Mouse (Mus musculus) lung, embryonic 16.5 days (tissue): ENCODE measurements around the gene Kpna6. TPM values are rescaled to one million over a fixed set of nuclear protein-coding genes. Genes with fewer than 3 reads are reported as not detected.

Experiments used
- ATAC-seq: fragments of 200-750 bp; cut with Nextera tagmentation; 2 replicates; pipeline ENCODE4 v1.8.0; 2017; ENCODE audit warnings: low read depth, mild to moderate bottlenecking, moderate library complexity
- H3K27ac ChIP-seq: fragments of 300-500 bp; sonication (generic); 2 replicates; pipeline ENCODE4 v1.5.1; 2014; ENCODE audit warnings: mild to moderate bottlenecking, control low read depth, low read length
- H3K27me3 ChIP-seq: fragments of 300-500 bp; sonication (generic); 2 replicates; pipeline ENCODE4 v1.6.1; 2014; ENCODE audit warnings: low read depth, low read length, mixed read lengths; ENCODE audit not compliant: control insufficient read depth, insufficient read depth
- H3K36me3 ChIP-seq: fragments of 300-500 bp; sonication (generic); 2 replicates; pipeline ENCODE4 v1.6.1; 2014; ENCODE audit warnings: low read length; ENCODE audit not compliant: control insufficient read depth, insufficient read depth
- H3K4me1 ChIP-seq: fragments of 300-500 bp; sonication (generic); replicated peaks from 2 replicates; pipeline ENCODE4 v1.6.1; 2014; ENCODE audit warnings: low read length, mixed read lengths; ENCODE audit not compliant: control insufficient read depth, insufficient read depth
- H3K4me2 ChIP-seq: fragments of 300-500 bp; sonication (generic); 2 replicates; pipeline ENCODE4 v1.6.1; 2014; ENCODE audit warnings: low read depth, low read length, control low read depth
- H3K4me3 ChIP-seq: fragments of 300-500 bp; sonication (generic); 2 replicates; pipeline ENCODE4 v1.5.1; 2014; ENCODE audit warnings: mild to moderate bottlenecking, low read length, control low read depth
- H3K9ac ChIP-seq: fragments of 300-500 bp; sonication (generic); 2 replicates; pipeline ENCODE4 v1.6.1; 2014; ENCODE audit warnings: low read length, control low read depth
- H3K9me3 ChIP-seq: fragments of 300-500 bp; sonication (generic); 2 replicates; pipeline ENCODE4 v1.6.1; 2016; ENCODE audit warnings: low read length; ENCODE audit not compliant: control insufficient read depth
- WGBS: fragments of 180-500 bp; shearing (Covaris S2); extraction: QIAGEN DNeasy Blood & Tissue Kit; methylation state at CpG from one replicate; pipeline ENCODE4 v1.1.7; 2014; 5-methylcytosine and 5-hydroxymethylcytosine counted together
- polyA plus RNA-seq: library from polyadenylated mRNA; unstranded; fragments of >200 nt; fragmentation: Nextera tagmentation; extraction: Ambion mirVana; gene quantifications from 2 replicates; pipeline ENCODE4 v1.2.1, GENCODE M21; 2015

Kpna6 gene
- polyA plus RNA-seq, 1 experiment from 2014 or later: 18.2 TPM

DNA sequence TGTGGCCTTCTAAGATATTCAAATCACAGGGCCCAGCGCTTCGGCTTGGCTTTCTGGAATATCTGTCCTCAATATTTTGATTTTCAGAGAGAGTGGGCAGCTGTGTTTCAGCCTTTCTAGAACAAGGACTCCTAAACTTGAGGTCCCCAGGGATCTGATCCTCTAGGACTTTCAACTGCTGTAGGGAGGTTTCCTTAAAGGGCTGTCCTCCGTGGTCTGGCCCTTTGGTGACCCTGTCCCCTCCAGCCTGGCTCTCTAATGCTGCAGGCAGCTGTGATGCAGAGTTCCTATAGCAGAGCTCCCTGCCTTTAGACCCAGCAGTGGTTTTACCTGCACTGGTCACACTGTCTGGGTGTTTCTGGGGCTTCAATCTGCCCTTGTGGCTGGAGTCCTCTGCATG is 55.9 kb downstream of the Kpna6 start:
- 85% methylated on average over 3 of the region's 3 CpGs for WGBS

DNA sequence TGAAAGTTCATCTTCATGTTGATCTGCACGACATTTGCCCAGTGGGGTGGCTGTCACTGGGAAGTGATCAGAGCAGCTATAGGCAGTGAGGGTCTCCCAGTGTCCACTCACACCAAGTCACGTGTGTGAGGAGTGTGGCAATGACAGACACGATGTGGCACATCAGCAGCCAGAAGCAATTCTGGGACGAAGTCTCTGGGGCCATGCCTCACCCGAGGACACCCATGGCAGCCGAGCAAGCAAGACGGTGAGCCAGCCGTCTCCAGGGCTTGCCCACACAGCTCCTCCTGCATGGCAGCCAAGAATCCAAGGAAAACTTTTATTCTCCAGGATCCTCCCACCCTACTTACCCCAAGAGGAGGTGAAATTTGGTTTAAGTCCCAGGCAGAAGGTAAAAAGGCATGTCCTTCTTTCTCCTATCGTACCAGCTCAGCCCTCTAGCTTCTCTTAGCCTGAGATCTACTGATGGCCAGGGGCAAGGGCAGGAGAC is 56.7 kb downstream of the Kpna6 start:
- no peak overlapping the region for H3K9ac ChIP-seq
- peaks cover 9% of the 10 kb centered on the region for H3K4me1 ChIP-seq
- peaks cover 6% of the 10 kb centered on the region; the same call in 1 of the 2 replicates for H3K36me3 ChIP-seq
- WGBS: 88% methylated on average over 9 of the region's 9 CpGs
- no peaks in the 10 kb centered on the region for H3K9me3 ChIP-seq
- ATAC-seq: no peak
- H3K27me3 ChIP-seq: no peaks in the 10 kb centered on the region
- H3K27ac ChIP-seq: no peak overlapping the region
- H3K4me3 ChIP-seq: no peak overlapping the region
- H3K4me2 ChIP-seq: no peak overlapping the region

More for the DNA sequence above, 55.9 kb downstream of the Kpna6 start:
- no peak for ATAC-seq
- H3K9ac ChIP-seq: no peak overlapping the region
- H3K9me3 ChIP-seq: no peaks in the 10 kb centered on the region
- H3K4me2 ChIP-seq: no peak overlapping the region
- H3K4me3 ChIP-seq: no peak overlapping the region
- H3K4me1 ChIP-seq: peaks cover 9% of the 10 kb centered on the region
- no peak overlapping the region for H3K27ac ChIP-seq
- peaks cover 6% of the 10 kb centered on the region; the same call in 1 of the 2 replicates for H3K36me3 ChIP-seq
- no peaks in the 10 kb centered on the region for H3K27me3 ChIP-seq

DNA sequence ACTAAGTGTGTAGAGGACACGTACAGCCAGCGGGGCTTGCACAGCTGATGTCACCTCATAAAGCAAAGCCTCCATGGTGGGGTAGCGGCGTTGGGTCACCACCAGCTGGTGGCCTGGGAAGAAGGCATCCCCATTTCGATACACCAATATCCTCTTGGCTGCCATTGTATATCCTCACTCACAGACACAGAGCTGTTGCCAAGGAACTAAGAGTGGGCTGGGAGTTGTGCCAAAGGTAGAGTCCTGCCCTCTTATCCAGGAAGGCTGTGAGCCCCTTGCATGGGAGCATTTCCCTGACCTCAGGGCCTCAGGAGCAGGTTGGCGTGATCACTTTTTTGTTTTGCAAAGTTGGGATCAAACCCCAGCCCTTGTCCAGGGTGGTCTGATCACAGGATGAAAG is 58.5 kb downstream of the Kpna6 start, which contains the start of gene Dcdc2b:
Dcdc2b (minus strand) TSS at position 165 of the 400 bp plus-strand sequence.
- H3K36me3 ChIP-seq: peaks cover 6% of the 10 kb centered on the region; the same call in 1 of the 2 replicates
- no peaks in the 10 kb centered on the region for H3K27me3 ChIP-seq
- peaks cover 6% of the 10 kb centered on the region for H3K4me1 ChIP-seq
- H3K4me3 ChIP-seq: no peak within 1 kb of the TSS
- no peaks in the 10 kb centered on the region for H3K9me3 ChIP-seq
- H3K4me2 ChIP-seq: no peak within 1 kb of the TSS
- no peak for ATAC-seq
- no peak within 1 kb of the TSS for H3K27ac ChIP-seq
- WGBS: 67% methylated on average over 6 of the region's 6 CpGs
- no peak within 1 kb of the TSS for H3K9ac ChIP-seq

DNA sequence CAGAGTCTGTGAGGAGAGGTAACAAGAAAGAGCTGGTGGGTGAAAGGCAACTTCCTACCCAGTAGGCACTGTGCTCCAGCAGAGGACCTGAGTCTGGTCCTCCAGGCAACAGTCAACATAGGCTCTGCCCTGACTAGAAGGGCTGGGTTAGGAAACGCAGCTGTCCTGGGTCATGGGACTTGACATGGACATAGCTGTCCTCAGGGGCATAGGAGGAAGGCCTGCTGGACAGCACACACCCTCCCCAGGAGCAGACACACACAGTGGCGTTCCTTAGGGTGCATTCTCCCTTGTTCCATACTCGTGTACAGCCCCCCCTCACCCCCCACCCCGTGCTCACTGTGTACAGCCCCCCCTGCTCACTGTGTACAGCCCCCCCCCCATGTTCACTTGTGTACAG is 62.1 kb downstream of the Kpna6 start:
- no peaks in the 10 kb centered on the region for H3K4me1 ChIP-seq
- WGBS: 58% methylated on average over 4 of the region's 4 CpGs
- no peaks in the 10 kb centered on the region for H3K27me3 ChIP-seq
- no peak overlapping the region for H3K4me2 ChIP-seq
- H3K9ac ChIP-seq: no peak overlapping the region
- no peak for ATAC-seq
- H3K27ac ChIP-seq: no peak overlapping the region
- H3K9me3 ChIP-seq: no peaks in the 10 kb centered on the region
- H3K36me3 ChIP-seq: peaks cover 13% of the 10 kb centered on the region; the same call in 1 of the 2 replicates
- no peak overlapping the region for H3K4me3 ChIP-seq

DNA sequence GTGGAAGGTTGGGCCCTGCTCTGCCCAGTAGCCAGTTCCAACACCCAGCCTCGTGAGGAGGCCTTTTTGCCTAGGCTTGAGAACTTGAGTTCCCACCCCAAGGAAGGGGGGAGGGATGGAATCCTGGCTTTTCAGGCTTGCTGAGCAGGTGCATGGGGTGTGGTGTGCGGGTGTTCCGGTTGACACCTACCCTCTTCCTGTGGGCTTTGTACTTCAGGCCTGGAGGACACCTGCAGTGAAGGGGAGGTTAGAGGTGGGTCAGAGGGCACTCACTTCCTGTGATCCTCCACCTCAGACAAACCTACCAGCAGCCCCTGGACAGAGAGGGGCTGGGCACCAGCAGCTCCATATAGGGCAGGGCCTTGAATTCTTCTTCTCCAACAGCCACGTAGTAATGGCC is 62.5 kb downstream of the Kpna6 start:
- no peaks in the 10 kb centered on the region for H3K27me3 ChIP-seq
- no peak overlapping the region for H3K4me3 ChIP-seq
- no peaks in the 10 kb centered on the region for H3K9me3 ChIP-seq
- WGBS: 74% methylated on average over 4 of the region's 4 CpGs
- H3K27ac ChIP-seq: no peak overlapping the region
- no peak overlapping the region for H3K9ac ChIP-seq
- ATAC-seq: no peak
- H3K4me2 ChIP-seq: no peak overlapping the region
- H3K36me3 ChIP-seq: peaks cover 13% of the 10 kb centered on the region; the same call in 1 of the 2 replicates
- H3K4me1 ChIP-seq: no peaks in the 10 kb centered on the region

DNA sequence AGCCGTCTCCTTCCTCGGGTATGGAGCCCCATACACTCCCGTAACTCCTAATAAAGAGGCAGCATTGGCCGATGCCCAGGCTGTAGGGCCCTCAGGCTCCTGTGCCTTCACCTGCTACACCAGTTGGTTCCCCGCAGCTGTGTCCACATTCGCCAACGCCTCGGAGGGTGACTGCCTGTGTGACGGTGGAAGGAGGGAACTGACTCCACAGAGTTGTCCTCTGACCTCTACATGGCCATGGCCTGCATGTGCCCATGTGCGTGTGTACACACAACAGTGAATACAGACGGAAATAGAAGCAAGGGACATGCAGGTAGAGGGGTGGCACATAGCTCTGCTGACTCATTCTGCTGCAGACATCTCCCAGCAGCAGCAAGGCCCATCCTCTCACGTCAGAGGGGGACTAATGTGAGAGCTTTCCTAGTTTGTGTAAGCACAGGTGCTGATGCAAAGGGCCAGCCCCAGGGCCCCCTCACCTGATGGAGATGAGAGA is 63.4 kb downstream of the Kpna6 start:
- Histone ChIP-seq H3K27me3 (no peaks in the 10 kb centered on the region), H3K4me1 (no peaks in the 10 kb centered on the region), H3K36me3 (peaks cover 18% of the 10 kb centered on the region; the same call in 1 of the 2 replicates), H3K27ac (no peak overlapping the region), H3K9ac (no peak overlapping the region), H3K4me2 (no peak overlapping the region), H3K4me3 (no peak overlapping the region), H3K9me3 (no peaks in the 10 kb centered on the region)
- no peak for ATAC-seq
- 72% methylated on average over 12 of the region's 12 CpGs for WGBS

DNA sequence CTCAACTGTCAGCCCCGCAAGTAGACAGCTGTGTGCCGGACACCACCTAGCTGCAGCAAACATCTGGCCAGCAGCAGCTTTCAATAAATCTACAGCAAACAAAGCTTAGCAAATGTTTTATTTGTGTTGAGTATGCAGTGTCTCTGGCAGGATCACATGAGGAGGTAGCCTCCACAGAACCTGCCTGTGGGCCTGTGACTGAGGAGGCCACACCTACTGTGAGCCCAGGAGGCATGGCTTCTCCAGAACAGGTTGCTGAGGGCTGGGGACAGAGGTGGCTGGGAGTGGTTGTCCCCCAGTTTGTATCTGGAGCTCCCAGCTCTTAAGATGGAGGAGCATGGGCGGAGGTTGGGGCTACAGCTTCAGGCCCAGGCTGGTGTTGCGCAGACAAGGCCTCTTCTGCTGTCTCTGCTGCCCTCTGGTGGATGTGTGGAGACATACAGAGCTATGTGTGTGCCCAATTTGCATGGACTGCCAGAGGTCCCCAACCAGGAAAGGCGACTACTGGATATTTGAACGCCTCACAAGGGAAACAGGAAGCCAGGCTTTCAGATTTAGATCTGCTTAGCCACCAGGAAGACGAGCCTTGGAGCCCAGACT is 64.0 kb downstream of the Kpna6 start:
- Histone ChIP-seq H3K9me3 (no peaks in the 10 kb centered on the region), H3K4me3 (no peak overlapping the region), H3K4me1 (no peaks in the 10 kb centered on the region), H3K27ac (no peak overlapping the region), H3K27me3 (no peaks in the 10 kb centered on the region), H3K4me2 (no peak overlapping the region), H3K9ac (no peak overlapping the region), H3K36me3 (peaks cover 22% of the 10 kb centered on the region; the same call in 1 of the 2 replicates)
- 31% methylated on average over 7 of the region's 7 CpGs for WGBS
- ATAC-seq: peak; percentile 86

DNA sequence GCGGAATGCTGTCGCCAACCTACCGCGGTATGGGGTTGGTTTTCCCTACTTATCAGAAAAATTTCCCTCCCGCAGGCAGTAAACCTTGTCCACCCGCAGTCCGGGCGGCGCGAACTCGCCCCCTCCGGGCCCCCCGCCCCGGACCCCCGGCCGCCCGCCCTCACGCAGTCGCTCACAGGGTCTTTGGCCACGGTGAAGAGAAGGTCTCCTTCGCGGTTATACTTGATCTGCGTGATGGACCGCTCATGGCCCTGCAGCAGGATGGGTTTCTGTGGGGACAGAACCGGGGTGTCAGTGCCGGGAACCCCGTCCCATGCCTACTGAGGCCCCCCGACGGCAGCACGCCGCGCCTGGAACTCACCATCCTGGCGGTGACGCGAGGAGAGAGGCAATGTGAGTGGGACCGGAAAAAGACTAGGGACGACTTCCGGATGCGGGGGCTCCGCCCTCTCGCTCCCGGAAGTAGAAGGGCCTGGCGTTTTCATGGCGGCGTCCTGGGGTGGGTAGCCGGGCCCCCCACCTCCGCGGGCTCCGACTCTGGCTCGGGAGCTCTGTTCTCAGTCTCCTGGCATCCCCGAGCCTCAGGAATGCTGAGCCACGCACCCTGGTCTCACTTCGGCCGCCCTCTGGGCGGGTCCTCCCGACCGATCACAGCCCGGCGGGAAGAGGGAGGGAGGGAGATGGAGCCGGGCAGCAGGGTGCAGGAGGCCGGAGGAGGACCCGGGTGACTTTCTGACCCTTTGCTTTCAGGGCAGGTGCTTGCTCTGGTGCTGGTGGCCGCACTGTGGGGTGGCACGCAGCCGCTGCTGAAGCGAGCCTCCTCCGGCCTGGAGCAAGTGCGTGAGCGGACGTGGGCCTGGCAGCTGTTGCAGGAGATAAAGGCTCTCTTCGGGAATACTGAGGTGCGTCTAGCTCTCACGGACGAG is 72.1 kb downstream of the Kpna6 start, which contains the start of the genes Eif3i and Tmem234:
Eif3i (minus strand) TSS at position 416 of the 926 bp plus-strand sequence.
Tmem234 (plus strand) TSS at position 436 of the 926 bp plus-strand sequence.
- peak within 1 kb of the TSS; percentile 95 for H3K9ac ChIP-seq
- peaks cover 24% of the 10 kb centered on the region; the same call in 1 of the 2 replicates for H3K36me3 ChIP-seq
- peak within 1 kb of the TSS; percentile 92 for H3K4me3 ChIP-seq
- peak; percentile 93 for ATAC-seq
- no peaks in the 10 kb centered on the region for H3K27me3 ChIP-seq
- no peaks in the 10 kb centered on the region for H3K9me3 ChIP-seq
- under 1% methylated on average over 73 of the region's 74 CpGs for WGBS
- peaks cover 15% of the 10 kb centered on the region for H3K4me1 ChIP-seq
- H3K27ac ChIP-seq: peak within 1 kb of the TSS; percentile 73
- peak within 1 kb of the TSS; percentile 78 for H3K4me2 ChIP-seq
